Mouse (Mus musculus): ENCODE results near the gene Tbl2. TPM values are rescaled to one million over a fixed set of nuclear protein-coding genes. Genes with fewer than 3 reads are reported as not detected.

The Tbl2 gene
- 26.3 and 26.5 TPM in 2 replicates for polyA plus RNA-seq (2016; fragmentation: Nextera tagmentation; extraction: Ambion mirVana)

DNA sequence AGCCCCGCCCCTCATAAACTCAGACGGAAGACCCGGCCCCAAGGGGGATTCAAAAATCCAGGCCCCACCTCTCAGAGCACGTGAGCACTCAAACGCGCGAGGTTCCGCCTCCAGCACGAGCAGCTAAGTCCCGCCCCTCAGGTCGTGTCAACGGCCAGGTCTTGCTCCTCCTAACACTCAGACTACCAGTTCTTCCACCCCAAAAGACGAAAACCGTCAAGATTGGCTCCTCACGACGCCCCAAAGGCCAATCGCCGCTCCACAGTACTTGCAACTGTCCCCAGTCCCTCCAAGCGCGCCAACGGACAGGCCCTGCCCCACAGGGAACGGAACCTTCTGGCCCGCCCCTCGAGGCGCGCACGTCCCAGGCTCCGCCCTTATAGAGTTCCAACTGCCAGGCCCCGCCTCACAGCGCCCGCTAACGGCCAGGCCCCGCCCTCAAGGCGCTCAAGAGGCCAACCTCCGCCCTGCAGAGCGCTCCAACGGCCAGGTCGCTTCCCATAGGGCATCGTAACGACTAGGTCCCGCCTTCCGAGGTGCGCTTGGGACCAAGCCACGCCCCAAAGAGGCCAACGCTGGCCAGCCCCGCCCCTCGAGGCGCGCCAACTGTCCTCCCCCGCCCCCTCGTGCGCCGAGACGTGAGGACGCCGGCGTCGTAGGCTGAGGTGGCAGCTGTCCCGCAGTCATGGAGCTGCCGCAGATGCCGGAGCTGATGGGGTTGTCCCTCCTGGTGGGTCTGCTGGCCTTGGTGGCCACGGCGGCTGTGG, at the start of gene Tbl2:
TSS of gene Tbl2 (plus strand) at position 605 of the 767 bp plus-strand sequence.
- Histone ChIP-seq H3K4me2 (replicated peaks) (peak within 1 kb of the TSS; percentile 76), H3K9me3 (no peaks in the 10 kb centered on the region), H3K27me3 (no peaks in the 10 kb centered on the region), H3K4me1 (peaks cover 16% of the 10 kb centered on the region; the same call in 1 of the 2 replicates), H3K4me3 (peak within 1 kb of the TSS; percentile 65), H3K27ac (replicated peaks) (peak within 1 kb of the TSS; percentile 90), H3K36me3 (peaks cover 13% of the 10 kb centered on the region), H3K9ac (replicated peaks) (peak within 1 kb of the TSS; percentile 72)
- peak; percentile 97 for ATAC-seq (ENCODE audit: low FRiP score, low read depth)
- under 1% methylated on average over 63 of the region's 63 CpGs for WGBS

DNA sequence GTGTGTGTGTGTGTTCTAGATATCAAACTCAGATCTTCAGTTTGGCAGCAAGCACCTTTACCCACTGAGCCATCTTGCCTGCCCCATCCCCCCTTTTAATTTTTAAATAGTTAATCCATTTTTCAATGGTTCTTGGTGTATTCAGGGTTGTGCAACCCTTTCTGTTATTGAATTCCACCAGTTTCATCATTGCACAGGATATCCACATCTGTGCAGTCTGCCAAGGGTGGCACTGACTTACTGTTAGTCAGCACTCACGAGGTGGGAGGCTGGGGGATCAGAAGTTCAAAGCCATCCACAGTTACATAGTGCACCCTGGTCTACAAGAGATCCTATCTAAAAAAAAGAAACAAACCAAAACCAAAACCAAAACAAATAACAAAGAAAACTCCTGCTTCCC, 48.5 kb upstream of the Tbl2 start:
- WGBS, result 63% methylated on average over 1 of the region's 1 CpGs
- no peak for ATAC-seq (ENCODE audit: low FRiP score, low read depth)

GRCm38 (mm10) chr5:135103999-135104660, 45.3 kb upstream of the Tbl2 start:
- H3K4me1 ChIP-seq, result peaks cover 16% of the 10 kb centered on the region
- no peaks in the 10 kb centered on the region for H3K9me3 ChIP-seq
- no peak for ATAC-seq (ENCODE audit: low FRiP score, low read depth)
- H3K9ac ChIP-seq (replicated peaks), result no peak overlapping the region
- H3K4me3 ChIP-seq, result no peak overlapping the region
- no peak overlapping the region for H3K4me2 ChIP-seq (replicated peaks)
- H3K27me3 ChIP-seq, result peaks cover 45% of the 10 kb centered on the region
- 62% methylated on average over 11 of the region's 11 CpGs for WGBS
- no peak overlapping the region for H3K27ac ChIP-seq (replicated peaks)
- H3K36me3 ChIP-seq, result no peaks in the 10 kb centered on the region

More for the DNA sequence above, 48.5 kb upstream of the Tbl2 start:
- Histone ChIP-seq H3K4me1 (no peaks in the 10 kb centered on the region), H3K27ac (replicated peaks) (no peak overlapping the region), H3K36me3 (no peaks in the 10 kb centered on the region), H3K27me3 (peaks cover 17% of the 10 kb centered on the region), H3K9ac (replicated peaks) (no peak overlapping the region), H3K4me2 (replicated peaks) (no peak overlapping the region), H3K9me3 (no peaks in the 10 kb centered on the region), H3K4me3 (no peak overlapping the region)

GRCm38 (mm10) chr5:135106758-135107256, 42.6 kb upstream of the Tbl2 start:
- Histone ChIP-seq H3K4me2 (replicated peaks) (peak overlapping the region; percentile 92), H3K36me3 (no peaks in the 10 kb centered on the region), H3K27me3 (peaks cover 63% of the 10 kb centered on the region), H3K9me3 (0 out of 2 replicates have a peak, but pooled peaks cover 5% of the 10 kb centered on the region), H3K4me1 (peaks cover 16% of the 10 kb centered on the region), H3K27ac (replicated peaks) (no peak overlapping the region), H3K4me3 (peak overlapping the region; percentile 55), H3K9ac (replicated peaks) (peak overlapping the region; percentile 34; the same call in 1 of the 2 replicates)
- ATAC-seq (ENCODE audit: low FRiP score, low read depth), result peak; percentile 88
- WGBS, result under 1% methylated on average over 48 of the region's 48 CpGs

- H3K4me3 ChIP-seq, result peak overlapping the region; percentile 55
- H3K4me2 ChIP-seq (replicated peaks), result peak overlapping the region; percentile 92
- H3K4me1 ChIP-seq, result peaks cover 16% of the 10 kb centered on the region
- ATAC-seq (ENCODE audit: low FRiP score, low read depth), result peak; percentile 32; the same call in 1 of the 2 replicates
- no peak overlapping the region for H3K27ac ChIP-seq (replicated peaks)
- H3K36me3 ChIP-seq, result no peaks in the 10 kb centered on the region
- 0 out of 2 replicates have a peak, but pooled peaks cover 6% of the 10 kb centered on the region for H3K9me3 ChIP-seq
- H3K9ac ChIP-seq (replicated peaks), result no peak overlapping the region
- WGBS, result 12% methylated on average over 40 of the region's 40 CpGs
- H3K27me3 ChIP-seq, result peaks cover 63% of the 10 kb centered on the region
These were observed 41.6 kb upstream of the Tbl2 start for GRCm38 (mm10) chr5:135107521-135108501.

- 0 out of 2 replicates have a peak, but pooled peaks cover 6% of the 10 kb centered on the region for H3K9me3 ChIP-seq
- no peak for ATAC-seq (ENCODE audit: low FRiP score, low read depth)
- no peak overlapping the region for H3K9ac ChIP-seq (replicated peaks)
- no peaks in the 10 kb centered on the region for H3K36me3 ChIP-seq
- peaks cover 63% of the 10 kb centered on the region for H3K27me3 ChIP-seq
- H3K27ac ChIP-seq (replicated peaks), result no peak overlapping the region
- WGBS, result 54% methylated on average over 6 of the region's 6 CpGs
- H3K4me3 ChIP-seq, result no peak overlapping the region
- no peak overlapping the region for H3K4me2 ChIP-seq (replicated peaks)
- H3K4me1 ChIP-seq, result peaks cover 16% of the 10 kb centered on the region
These were observed 40.4 kb upstream of the Tbl2 start for GRCm38 (mm10) chr5:135109017-135109416.

DNA sequence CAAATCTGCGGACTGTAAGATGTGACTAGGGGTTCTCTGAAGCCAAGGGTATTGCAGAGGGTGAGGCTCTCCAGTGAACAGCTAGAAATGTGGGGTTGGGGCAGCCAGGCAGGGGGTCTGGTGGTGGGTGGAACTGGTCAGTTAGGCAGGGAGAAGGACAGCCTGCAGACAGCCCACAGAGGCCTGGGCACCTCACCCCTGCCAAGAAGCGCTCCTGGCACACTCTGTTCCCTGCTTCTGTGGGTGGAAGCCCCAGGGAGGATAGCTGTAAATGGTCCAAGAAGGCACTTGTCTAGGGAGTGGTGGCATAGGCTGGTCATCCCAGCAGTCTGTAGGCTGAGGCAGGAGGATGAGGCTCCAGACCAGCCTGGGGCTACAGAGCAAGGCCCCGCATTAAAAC, 40.0 kb upstream of the Tbl2 start:
- Histone ChIP-seq H3K9ac (replicated peaks) (no peak overlapping the region), H3K36me3 (no peaks in the 10 kb centered on the region), H3K9me3 (0 out of 2 replicates have a peak, but pooled peaks cover 6% of the 10 kb centered on the region), H3K4me1 (peaks cover 16% of the 10 kb centered on the region), H3K4me3 (no peak overlapping the region), H3K27me3 (peaks cover 61% of the 10 kb centered on the region), H3K4me2 (replicated peaks) (no peak overlapping the region), H3K27ac (replicated peaks) (no peak overlapping the region)
- WGBS, result 86% methylated on average over 3 of the region's 3 CpGs
- ATAC-seq (ENCODE audit: low FRiP score, low read depth), result no peak

DNA sequence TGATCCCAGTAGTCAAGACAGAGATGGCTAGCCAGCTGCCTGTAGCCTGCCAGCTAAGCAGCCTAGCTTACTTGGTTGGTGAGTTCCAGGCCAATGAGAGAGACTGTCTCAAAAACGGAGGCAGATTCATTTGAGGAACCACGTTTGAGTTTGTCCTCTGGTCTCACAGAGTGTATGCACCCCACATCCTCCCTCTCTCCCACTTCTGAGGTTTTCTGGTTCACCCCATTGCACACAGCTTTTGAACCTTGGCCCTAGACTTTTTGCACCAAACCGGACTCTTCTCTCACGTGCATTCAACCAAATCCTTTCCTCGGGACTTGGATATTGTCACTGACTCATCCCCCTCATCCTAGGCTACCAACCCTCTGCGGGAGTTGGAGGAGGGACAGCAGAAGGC, 39.5 kb upstream of the Tbl2 start:
- Histone ChIP-seq H3K9me3 (0 out of 2 replicates have a peak, but pooled peaks cover 6% of the 10 kb centered on the region), H3K9ac (replicated peaks) (no peak overlapping the region), H3K4me3 (no peak overlapping the region), H3K4me1 (peaks cover 16% of the 10 kb centered on the region), H3K27ac (replicated peaks) (no peak overlapping the region), H3K36me3 (no peaks in the 10 kb centered on the region), H3K4me2 (replicated peaks) (no peak overlapping the region), H3K27me3 (peaks cover 56% of the 10 kb centered on the region)
- ATAC-seq (ENCODE audit: low FRiP score, low read depth), result no peak
- 65% methylated on average over 6 of the region's 6 CpGs for WGBS

- 88% methylated on average over 12 of the region's 12 CpGs for WGBS
- H3K4me2 ChIP-seq (replicated peaks), result no peak overlapping the region
- no peak for ATAC-seq (ENCODE audit: low FRiP score, low read depth)
- H3K27me3 ChIP-seq, result peaks cover 21% of the 10 kb centered on the region
- 0 out of 2 replicates have a peak, but pooled peaks cover 6% of the 10 kb centered on the region for H3K9me3 ChIP-seq
- H3K4me3 ChIP-seq, result no peak overlapping the region
- no peaks in the 10 kb centered on the region for H3K36me3 ChIP-seq
- no peaks in the 10 kb centered on the region for H3K4me1 ChIP-seq
- H3K27ac ChIP-seq (replicated peaks), result no peak overlapping the region
- no peak overlapping the region for H3K9ac ChIP-seq (replicated peaks)
These were observed 35.7 kb upstream of the Tbl2 start for GRCm38 (mm10) chr5:135113782-135114181.

DNA sequence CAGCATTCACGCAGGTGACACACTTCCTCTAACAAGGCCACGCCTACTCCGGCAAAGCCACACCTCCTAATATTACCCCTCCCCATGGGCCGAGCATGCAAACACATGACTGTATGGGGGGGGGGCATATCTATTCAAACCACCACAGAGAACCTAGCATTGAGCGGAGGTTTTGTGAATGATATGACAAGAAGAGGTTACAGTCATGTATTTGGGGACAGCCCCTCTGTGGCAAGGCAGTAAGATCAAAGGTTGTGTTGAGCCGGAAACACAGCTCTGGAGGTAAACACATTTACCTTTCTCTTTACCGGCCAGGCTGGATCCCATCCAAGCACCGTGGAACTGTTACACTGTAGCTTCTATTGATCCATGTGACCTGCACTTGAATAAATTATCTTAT, 34.2 kb upstream of the Tbl2 start:
- Histone ChIP-seq H3K9ac (replicated peaks) (no peak overlapping the region), H3K9me3 (0 out of 2 replicates have a peak, but pooled peaks cover 6% of the 10 kb centered on the region), H3K4me2 (replicated peaks) (no peak overlapping the region), H3K36me3 (no peaks in the 10 kb centered on the region), H3K4me1 (no peaks in the 10 kb centered on the region), H3K27me3 (peaks cover 7% of the 10 kb centered on the region), H3K4me3 (no peak overlapping the region), H3K27ac (replicated peaks) (no peak overlapping the region)
- ATAC-seq (ENCODE audit: low FRiP score, low read depth), result no peak
- 89% methylated on average over 8 of the region's 8 CpGs for WGBS

GRCm38 (mm10) chr5:135118589-135119081, 30.8 kb upstream of the Tbl2 start:
- Histone ChIP-seq H3K27me3 (peaks cover 17% of the 10 kb centered on the region), H3K9ac (replicated peaks) (no peak overlapping the region), H3K4me3 (no peak overlapping the region), H3K9me3 (no peaks in the 10 kb centered on the region), H3K27ac (replicated peaks) (no peak overlapping the region), H3K4me2 (replicated peaks) (no peak overlapping the region), H3K36me3 (no peaks in the 10 kb centered on the region), H3K4me1 (no peaks in the 10 kb centered on the region)
- no peak for ATAC-seq (ENCODE audit: low FRiP score, low read depth)
- WGBS, result 35% methylated on average over 6 of the region's 6 CpGs
